Mouse (Mus musculus) testis, adult 2 months (tissue): ENCODE measurements around the gene Rgs7.

Source experiments
- CTCF ChIP-seq: fragments of 200-500 bp; IDR thresholded peaks from 2 replicates; pipeline ENCODE4 v1.5.1; 2012; ENCODE audit warnings: low read depth, mild to moderate bottlenecking, inconsistent platforms, low read length, moderate library complexity; ENCODE audit not compliant: control insufficient read depth, insufficient read depth, insufficient replicate concordance
- POLR2A ChIP-seq: fragments of 200-500 bp; IDR thresholded peaks from 2 replicates; pipeline ENCODE4 v1.6.1; 2012; ENCODE audit warnings: low read depth, mild to moderate bottlenecking, inconsistent platforms, low read length, moderate library complexity; ENCODE audit not compliant: control insufficient read depth

- no peak for TF ChIP-seq POLR2A
- no peak for TF ChIP-seq CTCF
Measured at GRCm38 (mm10) chr1:175028267-175028666, 464.0 kb downstream of the Rgs7 start.
